Comparison of ENCODE assay signal across 12 mouse cellular contexts in genomic region chr4:141505810-141506209, GRCm38 (mm10). TPM values are rescaled to one million over a fixed set of nuclear protein-coding genes. Genes with fewer than 3 reads are reported as not detected.
DNase-seq lines count a peak whose midpoint lies in the region; ATAC-seq lines count a peak whose summit lies in the region.
"Had no signal": no experiment of that assay in that cellular context is flagged by ENCODE, and none has a peak within 500 bp of the region (broad histone marks: within the 10 kb centered on the region; RNA-seq: fewer than 3 reads in every experiment).

No protein-coding gene starts in this region.

- DNase-seq in kidney, adult 18-20 months, result no peak
- no peak for DNase-seq in neural tube, embryonic 10.5 days (ENCODE audit: extremely low spot score, low spot score)
- no peak for DNase-seq in T-cell, adult 2 months (ENCODE audit: low spot score)
- no peak for DNase-seq in left cerebral cortex, postnatal 36 days (ENCODE audit: low spot score in 2 of 2)

- intact Hi-C loops in left cerebral cortex, postnatal 36 days (cut with DNase I), result no loop called here

- no peak overlapping the region for H3K9ac ChIP-seq in forebrain, embryonic 15.5 days (replicated peaks)
- H3K9ac ChIP-seq in forebrain, embryonic 16.5 days (replicated peaks; ENCODE audit: low read depth, low read length), result no peak overlapping the region
- no peak overlapping the region for H3K9ac ChIP-seq in kidney, embryonic 15.5 days
- no peak overlapping the region for H3K9ac ChIP-seq in neural tube, embryonic 13.5 days
- H3K9ac ChIP-seq: midbrain, embryonic 12.5 days had no signal

- ATAC-seq in forebrain, embryonic 15.5 days (replicated peaks), result no peak
- no peak for ATAC-seq in forebrain, embryonic 16.5 days
- ATAC-seq in kidney, embryonic 15.5 days (replicated peaks; ENCODE audit: low FRiP score), result no peak
- no peak for ATAC-seq in neural tube, embryonic 13.5 days (ENCODE audit: low read depth)

- no peaks in the 10 kb centered on the region for H3K27me3 ChIP-seq in forebrain, embryonic 15.5 days
- no peaks in the 10 kb centered on the region for H3K27me3 ChIP-seq in forebrain, embryonic 16.5 days (replicated peaks; ENCODE audit: control insufficient read depth, insufficient read depth, low read length)
- no peaks in the 10 kb centered on the region for H3K27me3 ChIP-seq in kidney, embryonic 15.5 days
- no peaks in the 10 kb centered on the region for H3K27me3 ChIP-seq in neural tube, embryonic 13.5 days
- H3K27me3 ChIP-seq: midbrain, embryonic 12.5 days; neural tube, embryonic 12.5 days had no signal

- H3K36me3 ChIP-seq in forebrain, embryonic 15.5 days, result no peaks in the 10 kb centered on the region
- H3K36me3 ChIP-seq in forebrain, embryonic 16.5 days (ENCODE audit: control insufficient read depth, insufficient read depth), result no peaks in the 10 kb centered on the region
- peaks cover 7% of the 10 kb centered on the region; the same call in 1 of the 2 replicates for H3K36me3 ChIP-seq in kidney, embryonic 15.5 days
- no peaks in the 10 kb centered on the region for H3K36me3 ChIP-seq in neural tube, embryonic 13.5 days
- H3K36me3 ChIP-seq: midbrain, embryonic 12.5 days; neural tube, embryonic 12.5 days had no signal

- H3K4me3 ChIP-seq in forebrain, embryonic 15.5 days, result no peak overlapping the region
- H3K4me3 ChIP-seq in forebrain, embryonic 16.5 days (replicated peaks; ENCODE audit: low read length), result no peak overlapping the region
- no peak overlapping the region for H3K4me3 ChIP-seq in kidney, embryonic 15.5 days (replicated peaks)
- no peak overlapping the region for H3K4me3 ChIP-seq in neural tube, embryonic 13.5 days
- H3K4me3 ChIP-seq: erythroblast, embryonic 14.5 days; heart, adult 2 months; midbrain, embryonic 12.5 days; neural tube, embryonic 12.5 days had no signal

- peak overlapping the region; percentile 80 for H3K27ac ChIP-seq in forebrain, embryonic 15.5 days (replicated peaks)
- no peak overlapping the region for H3K27ac ChIP-seq in forebrain, embryonic 16.5 days (ENCODE audit: low read length)
- 0 out of 2 replicates have a peak overlapping the region, but pooled peaks have one; percentile 82 for H3K27ac ChIP-seq in kidney, embryonic 15.5 days
- H3K27ac ChIP-seq in neural tube, embryonic 13.5 days (replicated peaks), result peak overlapping the region; percentile 90

- H3K9me3 ChIP-seq in forebrain, embryonic 15.5 days, result no peaks in the 10 kb centered on the region
- H3K9me3 ChIP-seq in forebrain, embryonic 16.5 days (ENCODE audit: control insufficient read depth, low read length), result no peaks in the 10 kb centered on the region
- no peaks in the 10 kb centered on the region for H3K9me3 ChIP-seq in kidney, embryonic 15.5 days (replicated peaks)
- no peaks in the 10 kb centered on the region for H3K9me3 ChIP-seq in neural tube, embryonic 13.5 days
- H3K9me3 ChIP-seq: midbrain, embryonic 12.5 days; neural tube, embryonic 12.5 days had no signal

- H3K4me2 ChIP-seq in forebrain, embryonic 15.5 days (replicated peaks), result no peak overlapping the region
- no peak overlapping the region for H3K4me2 ChIP-seq in forebrain, embryonic 16.5 days (ENCODE audit: low read length)
- no peak overlapping the region for H3K4me2 ChIP-seq in kidney, embryonic 15.5 days
- no peak overlapping the region for H3K4me2 ChIP-seq in neural tube, embryonic 13.5 days
- H3K4me2 ChIP-seq: midbrain, embryonic 12.5 days; neural tube, embryonic 12.5 days had no signal

- H3K4me1 ChIP-seq in forebrain, embryonic 15.5 days, result peaks cover 33% of the 10 kb centered on the region
- H3K4me1 ChIP-seq in forebrain, embryonic 16.5 days (replicated peaks; ENCODE audit: control insufficient read depth, insufficient read depth, low read length), result peaks cover 28% of the 10 kb centered on the region
- peaks cover 32% of the 10 kb centered on the region for H3K4me1 ChIP-seq in kidney, embryonic 15.5 days
- peaks cover 58% of the 10 kb centered on the region for H3K4me1 ChIP-seq in neural tube, embryonic 13.5 days (replicated peaks)

- WGBS in forebrain, embryonic 15.5 days, result 95% methylated on average over 11 of the region's 11 CpGs
- WGBS in forebrain, embryonic 16.5 days, result 93% methylated on average over 11 of the region's 11 CpGs
- 90% methylated on average over 11 of the region's 11 CpGs for WGBS in kidney, embryonic 15.5 days
- WGBS in neural tube, embryonic 13.5 days, result 93% methylated on average over 11 of the region's 11 CpGs

RNA-seq across cellular contexts. Expression of gene Spen, which starts 32.6 kb away (rescaled TPM):
- polyA plus RNA-seq in forebrain, embryonic 15.5 days (2015; fragmentation: Nextera tagmentation; extraction: Ambion mirVana), result 18.5 and 18.9 TPM in 2 replicates
- polyA plus RNA-seq in forebrain, embryonic 16.5 days (2015; fragmentation: Nextera tagmentation; extraction: Ambion mirVana), result 16.0 and 19.1 TPM in 2 replicates
- polyA plus RNA-seq in kidney, embryonic 15.5 days (2015; fragmentation: Nextera tagmentation; extraction: Ambion mirVana), result 10.3 and 11.1 TPM in 2 replicates
- 13.8 and 19.5 TPM in 2 replicates for polyA plus RNA-seq in neural tube, embryonic 13.5 days (2015; fragmentation: Nextera tagmentation; extraction: Ambion mirVana)
- 10 to 100 TPM; 50.8 to 72.8 TPM for total RNA-seq in left cerebral cortex, postnatal 36 days (2021)
